Comparison of ENCODE assay signal across 31 mouse cellular contexts in genomic region chr8:12499658-12500057, GRCm38 (mm10).
DNase-seq lines count a peak whose midpoint lies in the region; ATAC-seq and TF ChIP-seq lines count a peak whose summit lies in the region.
"Had no signal": no experiment of that assay in that cellular context is flagged by ENCODE, and none has a peak within 500 bp of the region (broad histone marks: within the 10 kb centered on the region; RNA-seq: fewer than 3 reads in every experiment).

No protein-coding gene starts in this region.

- H3K27me3 ChIP-seq in forebrain, embryonic 12.5 days = peaks cover 52% of the 10 kb centered on the region
- no peaks in the 10 kb centered on the region for H3K27me3 ChIP-seq in forebrain, embryonic 14.5 days (replicated peaks; ENCODE audit: control insufficient read depth, insufficient read depth, low read length)
- peaks cover 35% of the 10 kb centered on the region for H3K27me3 ChIP-seq in kidney, postnatal 0 days (ENCODE audit: insufficient read depth, low read length)

- no peak for TF ChIP-seq CTCF in kidney, postnatal 0 days (IDR thresholded peaks at IDR 0.05; ENCODE audit: low read depth)

- no peaks in the 10 kb centered on the region for H3K36me3 ChIP-seq in forebrain, embryonic 12.5 days (replicated peaks)
- H3K36me3 ChIP-seq in forebrain, embryonic 14.5 days (ENCODE audit: control insufficient read depth, insufficient read depth, low read length) = no peaks in the 10 kb centered on the region
- no peaks in the 10 kb centered on the region for H3K36me3 ChIP-seq in ES-E14 (ENCODE audit: control insufficient read depth, insufficient read depth, low read length, poor library complexity, severe bottlenecking)
- H3K36me3 ChIP-seq in kidney, postnatal 0 days (ENCODE audit: insufficient read depth, low read length) = no peaks in the 10 kb centered on the region
- H3K36me3 ChIP-seq: embryonic facial prominence, embryonic 13.5 days; heart, embryonic 12.5 days; limb, embryonic 15.5 days; stomach, embryonic 15.5 days had no signal

- 7% methylated on average over 5 of the region's 5 CpGs for WGBS in forebrain, embryonic 12.5 days
- WGBS in forebrain, embryonic 14.5 days = 15% methylated on average over 5 of the region's 5 CpGs
- 18% methylated on average over 5 of the region's 5 CpGs for WGBS in kidney, postnatal 0 days

- no peak for DNase-seq in forebrain, embryonic 14.5 days (ENCODE audit: low spot score)
- DNase-seq in ES-E14 (ENCODE audit: low read depth, low spot score) = peak; percentile 89
- DNase-seq in kidney, adult 18-20 months = peak; percentile 7
- DNase-seq in kidney, postnatal 0 days (ENCODE audit: low spot score) = no peak
- DNase-seq in lung, postnatal 36 days = no peak
- no peak for DNase-seq in left cerebral cortex, postnatal 36 days (ENCODE audit: low spot score in 2 of 2)
- no peak for DNase-seq in testis, postnatal 14 days (ENCODE audit: low spot score)
- DNase-seq: adrenal gland, adult 2 months; cerebellum, adult 2 months; cerebellum, postnatal 25 days; forebrain, postnatal 0 days; gastrocnemius, postnatal 25 days; heart, adult 18-20 months; heart, postnatal 10 days; left cerebral cortex, postnatal 4 days; lung, embryonic 14.5 days; right cerebral cortex, adult 18-20 months; right cerebral cortex, postnatal 4 days; thymus, adult 2 months; thymus, postnatal 4 days had no signal

- H3K4me3 ChIP-seq in forebrain, embryonic 12.5 days (replicated peaks) = no peak overlapping the region
- H3K4me3 ChIP-seq in forebrain, embryonic 14.5 days (ENCODE audit: low read depth, low read length) = no peak overlapping the region
- no peak overlapping the region for H3K4me3 ChIP-seq in ES-E14 (ENCODE audit: insufficient read depth in 1 of 2, low read depth in 1 of 2, low read length in 2 of 2, poor library complexity in 1 of 2, severe bottlenecking in 1 of 2)
- H3K4me3 ChIP-seq in kidney, postnatal 0 days (replicated peaks; ENCODE audit: low read depth, low read length) = no peak overlapping the region
- H3K4me3 ChIP-seq: embryonic facial prominence, embryonic 13.5 days; erythroblast, embryonic 14.5 days; heart, embryonic 12.5 days; left cerebral cortex, adult 2 months; limb, embryonic 15.5 days; stomach, embryonic 15.5 days had no signal

- no peak overlapping the region for H3K4me2 ChIP-seq in forebrain, embryonic 12.5 days
- H3K4me2 ChIP-seq in forebrain, embryonic 14.5 days (ENCODE audit: low read length) = no peak overlapping the region
- H3K4me2 ChIP-seq in kidney, postnatal 0 days (ENCODE audit: low read length) = no peak overlapping the region
- H3K4me2 ChIP-seq: embryonic facial prominence, embryonic 13.5 days; heart, embryonic 12.5 days; limb, embryonic 15.5 days; lung, embryonic 14.5 days; stomach, embryonic 15.5 days had no signal

- H3K27ac ChIP-seq in forebrain, embryonic 12.5 days = 0 out of 2 replicates have a peak overlapping the region, but pooled peaks have one; percentile 20
- H3K27ac ChIP-seq in forebrain, embryonic 14.5 days (ENCODE audit: low read depth, low read length) = no peak overlapping the region
- H3K27ac ChIP-seq in ES-E14 (ENCODE audit: insufficient read depth, low read depth, low read length, poor library complexity, severe bottlenecking) = no peak overlapping the region
- H3K27ac ChIP-seq in kidney, postnatal 0 days = no peak overlapping the region
- H3K27ac ChIP-seq: embryonic facial prominence, embryonic 13.5 days; left cerebral cortex, adult 2 months; limb, embryonic 15.5 days; liver, embryonic 14.5 days; stomach, embryonic 15.5 days had no signal

- in situ Hi-C loops in ES-E14 (cut with MboI; ENCODE audit: low sequenced_read_pairs in 2 of 2, unreplicated experiment in 2 of 2) = no loop called here

- H3K4me1 ChIP-seq in forebrain, embryonic 12.5 days = peaks cover 71% of the 10 kb centered on the region
- H3K4me1 ChIP-seq in forebrain, embryonic 14.5 days (ENCODE audit: control insufficient read depth, insufficient read depth, low read length) = peaks cover 27% of the 10 kb centered on the region
- H3K4me1 ChIP-seq in ES-E14 (ENCODE audit: control insufficient read depth in 2 of 2, insufficient read depth in 2 of 2, low read length in 2 of 2, poor library complexity in 1 of 2) = peaks cover 23 to 37% of the 10 kb centered on the region in 2 experiments
- no peaks in the 10 kb centered on the region for H3K4me1 ChIP-seq in kidney, postnatal 0 days (replicated peaks; ENCODE audit: insufficient read depth, low read length)
- H3K4me1 ChIP-seq: megakaryocyte, embryonic 14.5 days had no signal

- ATAC-seq in forebrain, embryonic 12.5 days (ENCODE audit: low FRiP score) = no peak
- ATAC-seq in forebrain, embryonic 14.5 days = no peak
- peak; percentile 52; the same call in 1 of the 2 replicates for ATAC-seq in kidney, postnatal 0 days (replicated peaks; ENCODE audit: low FRiP score, low read depth)
- ATAC-seq: forebrain, postnatal 0 days; inflammation-experienced regulatory T-cells, adult 6 months; midbrain, embryonic 16.5 days had no signal

- H3K9me3 ChIP-seq in forebrain, embryonic 12.5 days = no peaks in the 10 kb centered on the region
- H3K9me3 ChIP-seq in forebrain, embryonic 14.5 days (replicated peaks; ENCODE audit: control insufficient read depth, low read length) = no peaks in the 10 kb centered on the region
- no peaks in the 10 kb centered on the region for H3K9me3 ChIP-seq in ES-E14 (ENCODE audit: control insufficient read depth, insufficient read depth, low read depth, low read length)
- H3K9me3 ChIP-seq in kidney, postnatal 0 days (replicated peaks; ENCODE audit: low read length) = no peaks in the 10 kb centered on the region
- H3K9me3 ChIP-seq: embryonic facial prominence, embryonic 13.5 days; heart, embryonic 12.5 days; limb, embryonic 15.5 days; megakaryocyte, embryonic 14.5 days; stomach, embryonic 15.5 days had no signal

- no peak overlapping the region for H3K9ac ChIP-seq in forebrain, embryonic 12.5 days
- H3K9ac ChIP-seq in forebrain, embryonic 14.5 days (ENCODE audit: low read length) = no peak overlapping the region
- H3K9ac ChIP-seq in ES-E14 (ENCODE audit: insufficient read depth, low read depth, low read length, poor library complexity, severe bottlenecking) = no peak overlapping the region
- no peak overlapping the region for H3K9ac ChIP-seq in kidney, postnatal 0 days (ENCODE audit: low read depth, low read length)
- H3K9ac ChIP-seq: embryonic facial prominence, embryonic 13.5 days; forebrain, postnatal 0 days; heart, embryonic 12.5 days; limb, embryonic 15.5 days; liver, embryonic 14.5 days; lung, embryonic 14.5 days; stomach, embryonic 15.5 days had no signal

- intact Hi-C loops in left cerebral cortex, postnatal 36 days (cut with DNase I) = no loop called here

TF ChIP-seq in ES-E14, 5 proteins besides CTCF, POLR2A, EP300 and RAD21:
- TF ChIP-seq ZNF384 (IDR thresholded peaks at IDR 0.05; ENCODE audit: low read depth, low read length) (no peak), HCFC1 (IDR thresholded peaks at IDR 0.05; ENCODE audit: borderline replicate concordance, insufficient read depth, low read length) (no peak), MAFK (IDR thresholded peaks at IDR 0.05; ENCODE audit: insufficient read depth, low read depth, low read length) (no peak), CHD2 (IDR thresholded peaks at IDR 0.05; ENCODE audit: low read depth, low read length) (no peak), ZC3H11A (IDR thresholded peaks at IDR 0.05; ENCODE audit: borderline replicate concordance, low read depth, low read length) (no peak)

Comparison
In these comparisons a context has a peak if more than half of its experiments do, and no peak if none do; other contexts are left out.
1. DNase-seq: peak in ES-E14 (single experiment) and kidney, adult 18-20 months (single experiment); none in forebrain, embryonic 14.5 days (single experiment), kidney, postnatal 0 days (single experiment), lung, postnatal 36 days (single experiment), left cerebral cortex, postnatal 36 days (0 of 2) and testis, postnatal 14 days (single experiment).